Mouse (Mus musculus): ENCODE results near the gene C1qtnf5. TPM values are rescaled to one million over a fixed set of nuclear protein-coding genes. Genes with fewer than 3 reads are reported as not detected.

C1qtnf5 gene
- total RNA-seq, 2 experiments from 2014 or later = 17.1 to 19.6 TPM

- intact Hi-C loops (cut with DNase I) = no loop called here
- no peak for DNase-seq (ENCODE audit: low spot score in 2 of 2)
Observed at GRCm38 (mm10) chr9:44077266-44077910, 29.7 kb upstream of the C1qtnf5 start.

DNA sequence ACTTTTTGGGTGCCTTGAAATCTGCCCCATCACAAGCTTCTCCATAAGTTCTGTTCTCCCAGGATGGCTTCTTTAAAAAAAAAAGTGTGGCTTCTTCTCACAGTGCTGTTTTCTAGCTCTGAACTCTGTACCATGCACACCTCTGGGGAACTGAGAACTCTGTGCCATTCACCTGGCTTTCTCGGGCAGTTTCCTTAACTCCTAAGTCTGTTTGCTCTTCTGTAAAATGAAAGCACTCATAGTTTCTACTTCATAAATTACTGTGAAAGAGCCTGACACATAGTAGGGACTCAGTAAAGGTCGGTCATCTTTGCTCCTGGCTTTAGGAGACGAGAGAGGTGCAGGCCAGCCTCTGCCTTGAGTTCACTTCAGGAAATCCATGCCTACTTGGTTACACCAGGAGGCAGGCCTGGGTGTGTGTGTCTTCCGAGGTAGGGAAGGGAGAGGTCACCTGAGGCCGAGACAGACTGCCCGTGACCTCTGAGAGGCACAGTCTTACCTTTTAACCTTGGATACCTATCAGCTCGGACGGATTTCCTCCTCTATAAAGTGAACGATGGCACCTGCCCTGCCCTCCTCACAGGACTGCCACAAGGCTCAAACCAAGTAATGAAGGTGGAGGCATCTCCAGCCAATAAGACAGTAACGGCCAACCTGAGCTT, 28.8 kb upstream of the C1qtnf5 start:
- DNase-seq (ENCODE audit: low spot score in 2 of 2) = no peak
- intact Hi-C loops (cut with DNase I) = no loop called here

DNA sequence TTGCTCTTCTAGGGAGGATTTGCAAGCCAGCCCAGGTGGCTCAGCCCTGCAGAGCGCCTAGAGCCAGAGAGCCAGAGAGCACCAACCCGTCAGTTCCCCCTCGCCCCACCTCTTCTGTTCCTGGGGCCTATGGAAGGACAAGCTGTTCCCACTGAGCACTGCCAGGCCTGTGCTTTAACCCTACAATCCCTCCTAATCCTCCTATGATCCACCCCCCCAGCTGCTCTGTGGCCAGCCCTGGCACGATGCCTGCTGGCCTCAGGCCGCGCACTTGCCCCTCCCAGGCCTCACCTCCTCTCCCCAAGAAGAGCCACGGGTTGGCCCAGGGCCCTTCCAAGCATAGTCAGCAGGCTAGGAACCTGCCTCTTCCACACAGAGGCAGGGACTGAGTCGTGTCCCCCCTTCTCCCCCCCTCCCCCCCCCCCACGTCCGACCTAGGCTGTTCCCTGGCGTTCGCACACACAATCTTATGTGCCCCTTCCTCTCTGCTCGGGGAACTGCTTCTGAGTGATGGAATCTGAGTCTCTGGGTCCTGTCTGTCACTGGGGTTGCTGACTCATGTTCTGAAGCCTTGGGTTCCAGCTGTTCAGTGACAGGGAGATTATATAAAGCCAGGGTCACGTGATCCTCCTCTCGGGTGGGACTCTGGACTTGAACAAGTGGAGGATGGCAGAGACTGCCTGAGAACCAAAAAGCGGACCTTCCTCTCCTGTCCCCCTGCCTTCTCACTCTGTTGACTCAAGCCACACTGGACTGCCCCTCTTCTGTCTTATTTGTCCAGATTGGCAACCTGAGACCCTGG, 27.9 kb upstream of the C1qtnf5 start:
- peak; percentile 61 to 74 for DNase-seq (ENCODE audit: low spot score in 2 of 2)
- intact Hi-C loops (cut with DNase I) = no loop called here

DNA sequence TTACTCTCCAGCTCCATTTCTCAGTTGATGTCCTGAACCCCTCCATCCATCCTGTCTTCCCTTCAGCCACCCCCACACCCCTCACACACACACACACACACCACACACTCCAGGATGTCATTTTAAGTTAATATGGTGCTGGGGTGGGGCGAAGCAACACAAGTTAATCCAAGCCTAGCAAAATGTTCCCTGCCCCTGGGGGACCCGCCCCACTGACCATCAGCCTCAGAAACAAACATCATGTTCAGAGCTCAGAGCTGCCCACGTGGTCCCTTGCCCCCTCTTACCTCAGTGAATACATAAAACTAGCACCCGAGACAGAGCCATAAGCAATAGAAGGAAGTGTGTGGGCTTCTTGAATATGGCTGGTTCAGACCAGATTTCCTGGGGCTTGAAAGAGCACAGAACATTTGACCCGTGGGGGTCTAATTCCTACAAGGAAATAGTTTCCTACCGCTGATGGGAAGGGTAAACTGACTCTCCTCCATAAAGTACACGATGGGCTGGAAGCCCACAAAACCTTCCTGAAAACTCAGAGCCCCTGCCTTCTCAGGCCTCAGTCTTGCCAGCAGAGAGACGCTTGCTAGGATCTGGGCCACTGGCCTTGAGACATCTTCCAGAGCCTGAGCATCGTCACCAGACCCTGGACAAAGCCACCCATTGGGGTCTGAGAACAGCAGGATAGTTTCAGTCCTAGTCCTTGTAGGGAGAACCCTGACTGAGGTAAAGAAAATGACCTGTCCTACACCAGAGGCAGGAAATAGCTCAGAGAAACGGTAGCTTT, 26.9 kb upstream of the C1qtnf5 start:
- intact Hi-C loops (cut with DNase I) = no loop called here
- no peak for DNase-seq (ENCODE audit: low spot score in 2 of 2)

DNA sequence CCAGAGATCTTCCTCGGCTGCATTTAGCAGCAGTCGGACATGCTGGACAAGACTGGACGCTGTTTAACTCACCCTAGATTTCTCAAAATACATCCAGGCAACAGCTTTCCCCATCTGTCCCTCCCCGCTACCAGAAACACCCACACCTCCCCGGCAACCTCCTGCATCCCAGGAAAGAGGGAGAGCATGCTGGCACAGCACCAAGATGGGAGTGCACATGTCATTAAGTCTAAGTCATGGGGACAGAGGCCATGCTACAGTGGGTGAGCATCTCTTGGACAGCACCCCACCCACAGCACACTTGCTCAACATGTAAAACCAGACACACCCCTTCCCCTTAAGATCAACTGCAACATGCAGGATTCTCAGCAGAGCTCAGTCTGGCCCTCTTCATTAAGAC, 26.1 kb upstream of the C1qtnf5 start:
- intact Hi-C loops (cut with DNase I) = no loop called here
- peak in 1 of 2 experiments; percentile 55 for DNase-seq (ENCODE audit: low spot score in 2 of 2)

DNA sequence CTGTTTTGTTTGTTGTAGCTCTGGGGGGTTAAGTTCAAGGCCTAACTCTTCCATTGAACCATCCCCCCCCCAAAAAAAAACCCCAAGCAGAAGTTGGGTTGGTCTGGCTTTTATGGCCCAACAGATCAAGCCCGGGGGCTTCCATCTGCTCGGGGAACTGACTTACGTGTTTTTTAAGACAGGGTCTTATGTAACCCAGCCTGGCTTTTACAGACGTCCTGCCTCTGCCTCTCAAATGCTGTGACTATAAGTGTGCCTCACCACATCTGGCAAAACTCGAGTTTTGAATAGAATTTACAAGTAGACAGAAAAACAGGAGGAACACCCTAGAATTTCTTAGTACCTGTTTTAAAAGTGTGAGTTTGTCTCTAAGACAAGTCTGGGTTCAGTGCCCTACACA, 25.5 kb upstream of the C1qtnf5 start:
- intact Hi-C loops (cut with DNase I) = no loop called here
- no peak for DNase-seq (ENCODE audit: low spot score in 2 of 2)

DNA sequence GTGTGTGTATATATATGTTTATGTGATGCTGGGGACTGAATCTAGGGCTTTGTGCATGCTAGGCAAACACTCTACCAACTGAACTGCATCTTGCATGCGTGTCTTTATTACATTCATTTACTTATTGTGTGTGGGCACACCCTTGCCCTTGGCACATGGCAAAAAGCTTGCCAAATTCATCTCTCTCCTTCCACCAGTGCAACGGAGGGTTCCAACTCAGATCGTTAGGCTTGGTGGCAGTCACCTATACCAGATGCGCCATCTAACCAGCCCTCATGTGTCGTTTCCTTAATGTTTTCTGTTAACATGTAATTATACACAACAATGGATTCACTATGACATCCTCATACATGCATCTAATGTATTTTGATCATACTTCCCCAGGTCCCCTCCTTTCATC, 24.8 kb upstream of the C1qtnf5 start:
- no peak for DNase-seq (ENCODE audit: low spot score in 2 of 2)
- intact Hi-C loops (cut with DNase I) = no loop called here

GRCm38 (mm10) chr9:44083392-44084121, 23.5 kb upstream of the C1qtnf5 start:
- peak; percentile 76 to 92 for DNase-seq (ENCODE audit: low spot score in 2 of 2)
- intact Hi-C loops (cut with DNase I) = no loop called here

DNA sequence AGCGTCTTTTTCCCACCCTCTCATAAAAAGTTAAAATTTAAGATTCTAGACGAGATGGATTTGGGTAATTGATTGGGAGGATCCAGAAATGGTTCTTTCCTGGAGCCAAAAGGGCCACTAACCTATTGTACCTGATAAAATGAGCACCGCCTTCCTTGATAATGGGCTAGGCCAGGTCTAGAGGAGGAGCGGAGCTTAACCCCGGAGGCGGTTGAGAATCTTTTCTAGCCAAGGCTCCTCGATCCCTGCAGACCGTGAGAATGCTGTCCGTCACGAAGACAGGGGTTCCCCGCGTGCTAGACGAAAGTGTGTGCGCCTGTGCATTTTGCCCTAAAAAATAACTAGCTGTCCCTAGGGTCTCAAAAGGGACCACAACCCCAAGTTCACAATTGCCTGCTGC, 22.8 kb upstream of the C1qtnf5 start:
- no peak for DNase-seq (ENCODE audit: low spot score in 2 of 2)
- intact Hi-C loops (cut with DNase I) = no loop called here

- DNase-seq (ENCODE audit: low spot score in 2 of 2) = peak; percentile 81 to 90
- intact Hi-C loops (cut with DNase I) = no loop called here
Observed at GRCm38 (mm10) chr9:44084659-44085229, 22.3 kb upstream of the C1qtnf5 start.

- intact Hi-C loops (cut with DNase I) = no loop called here
- DNase-seq (ENCODE audit: low spot score in 2 of 2) = no peak
Observed at GRCm38 (mm10) chr9:44085276-44085675, 21.8 kb upstream of the C1qtnf5 start.

GRCm38 (mm10) chr9:44085741-44086665, 21.0 kb upstream of the C1qtnf5 start:
- peak; percentile 58 to 78 for DNase-seq (ENCODE audit: low spot score in 2 of 2)
- intact Hi-C loops (cut with DNase I) = no loop called here

DNA sequence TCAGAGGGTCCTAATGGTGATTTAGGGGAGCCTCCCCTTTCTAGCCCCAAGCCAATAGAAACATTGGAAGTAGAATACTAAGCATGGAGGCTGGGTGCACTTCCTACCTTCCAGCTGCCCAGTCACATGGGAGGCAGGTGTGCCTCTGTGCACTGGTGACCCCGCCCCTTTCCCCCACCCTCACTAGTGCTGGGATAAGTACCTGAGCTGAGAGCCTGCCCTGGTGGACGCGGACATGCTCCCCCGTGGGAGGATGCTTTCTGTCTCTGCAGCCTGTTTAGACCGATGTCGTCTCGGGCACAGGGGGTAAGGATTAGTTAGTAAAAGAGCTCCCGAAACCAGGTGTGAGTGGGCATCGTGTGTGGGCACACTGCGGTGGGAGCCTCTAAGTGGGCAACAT, 20.1 kb upstream of the C1qtnf5 start:
- DNase-seq (ENCODE audit: low spot score in 2 of 2) = no peak
- intact Hi-C loops (cut with DNase I) = no loop called here

GRCm38 (mm10) chr9:44087761-44088455, 19.1 kb upstream of the C1qtnf5 start:
- intact Hi-C loops (cut with DNase I) = no loop called here
- DNase-seq (ENCODE audit: low spot score in 2 of 2) = peak; percentile 71 to 82

- intact Hi-C loops (cut with DNase I) = no loop called here
- DNase-seq (ENCODE audit: low spot score in 2 of 2) = no peak
Observed at GRCm38 (mm10) chr9:44088877-44089608, 18.0 kb upstream of the C1qtnf5 start.

DNA sequence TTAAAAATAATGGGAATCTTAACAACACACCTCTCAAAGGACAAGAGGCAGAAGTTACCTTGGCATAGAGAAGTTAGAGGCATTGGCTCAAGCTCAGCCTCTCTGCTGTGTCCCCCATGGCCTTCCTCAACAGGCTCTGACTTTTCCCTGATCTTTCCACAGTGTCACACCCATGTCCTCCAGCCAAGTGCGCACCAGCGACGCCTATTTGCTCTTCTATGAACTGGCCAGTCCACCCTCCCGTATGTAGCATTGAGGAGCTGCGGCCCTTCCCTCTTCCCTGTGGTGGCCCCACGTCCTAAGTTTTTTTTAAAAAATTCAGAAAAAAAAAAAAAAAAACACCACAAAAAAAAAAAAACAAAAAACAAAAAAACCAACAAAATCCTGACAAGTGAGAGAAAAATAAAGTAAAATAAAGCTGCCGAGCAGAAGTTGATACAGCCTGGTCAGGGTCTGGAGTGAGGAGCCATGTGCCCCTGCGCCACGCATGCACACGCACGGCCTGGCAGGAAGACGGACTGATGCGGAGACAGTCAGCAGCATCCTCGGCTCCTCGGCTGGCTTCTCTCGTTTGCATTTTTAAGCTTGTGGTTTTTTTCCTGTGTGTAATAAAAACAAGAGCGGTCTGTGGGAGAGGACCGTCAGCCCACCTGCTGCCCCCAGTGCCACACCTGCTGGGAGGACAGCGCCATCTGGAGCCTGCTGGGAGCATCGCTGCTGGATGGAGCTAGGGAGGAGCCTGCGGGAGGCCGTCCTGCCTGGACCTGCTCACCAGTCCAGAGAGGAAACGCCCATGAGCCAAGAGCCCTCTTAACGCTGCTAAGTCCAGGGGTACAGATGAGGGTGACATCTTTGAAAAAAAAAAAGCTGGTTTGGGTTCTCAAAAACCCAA, 13.2 kb upstream of the C1qtnf5 start:
- DNase-seq (ENCODE audit: low spot score in 2 of 2) = peak; percentile 80 to 83
- intact Hi-C loops (cut with DNase I) = no loop called here
